Mouse (Mus musculus) G1E-ER4 (cell line): ENCODE data around the gene Mcfd2. TPM values are rescaled to one million over a fixed set of nuclear protein-coding genes. Genes with fewer than 3 reads are reported as not detected.

Experiments
- GATA1 ChIP-seq: IDR thresholded peaks from one replicate; pipeline ENCODE4 v1.8.0; 2012; ENCODE audit warnings: low read length, inconsistent platforms
- polyA plus RNA-seq: library from polyadenylated mRNA; stranded (reverse); fragments of >175 nt; gene quantifications from 2 replicates; pipeline ENCODE4 v1.2.3, GENCODE M21; 2012

The Mcfd2 gene
- polyA plus RNA-seq, 1 experiment, result 2.2 TPM

GRCm38 (mm10) chr17:87291782-87292181 is 26.0 kb upstream of the Mcfd2 start:
- TF ChIP-seq GATA1, result no peak

DNA sequence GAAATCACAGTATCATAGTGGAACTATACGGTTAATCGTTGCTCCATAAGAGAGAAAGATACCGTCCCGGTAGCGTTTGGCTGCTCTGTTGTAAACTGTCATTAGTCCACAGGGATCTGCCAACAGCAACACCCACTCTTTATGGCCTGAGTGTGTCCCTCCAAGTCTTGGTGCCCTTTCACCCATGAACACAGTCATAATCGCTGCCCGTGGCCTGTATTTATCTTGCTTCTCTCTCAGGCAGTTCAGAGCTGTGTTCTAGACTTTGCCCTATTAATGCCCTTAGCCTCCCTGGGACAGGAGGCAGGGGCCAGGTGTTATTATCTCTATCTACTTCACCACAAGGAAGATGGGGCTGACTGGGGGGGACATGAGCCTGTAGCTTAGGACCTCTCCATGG is 25.3 kb upstream of the Mcfd2 start:
- no peak for TF ChIP-seq GATA1

- no peak for TF ChIP-seq GATA1
These were observed 23.6 kb upstream of the Mcfd2 start for GRCm38 (mm10) chr17:87289367-87289766.

GRCm38 (mm10) chr17:87288131-87288530 is 22.4 kb upstream of the Mcfd2 start:
- TF ChIP-seq GATA1, result no peak

- no peak for TF ChIP-seq GATA1
These were observed 21.6 kb upstream of the Mcfd2 start for GRCm38 (mm10) chr17:87287197-87287777.

DNA sequence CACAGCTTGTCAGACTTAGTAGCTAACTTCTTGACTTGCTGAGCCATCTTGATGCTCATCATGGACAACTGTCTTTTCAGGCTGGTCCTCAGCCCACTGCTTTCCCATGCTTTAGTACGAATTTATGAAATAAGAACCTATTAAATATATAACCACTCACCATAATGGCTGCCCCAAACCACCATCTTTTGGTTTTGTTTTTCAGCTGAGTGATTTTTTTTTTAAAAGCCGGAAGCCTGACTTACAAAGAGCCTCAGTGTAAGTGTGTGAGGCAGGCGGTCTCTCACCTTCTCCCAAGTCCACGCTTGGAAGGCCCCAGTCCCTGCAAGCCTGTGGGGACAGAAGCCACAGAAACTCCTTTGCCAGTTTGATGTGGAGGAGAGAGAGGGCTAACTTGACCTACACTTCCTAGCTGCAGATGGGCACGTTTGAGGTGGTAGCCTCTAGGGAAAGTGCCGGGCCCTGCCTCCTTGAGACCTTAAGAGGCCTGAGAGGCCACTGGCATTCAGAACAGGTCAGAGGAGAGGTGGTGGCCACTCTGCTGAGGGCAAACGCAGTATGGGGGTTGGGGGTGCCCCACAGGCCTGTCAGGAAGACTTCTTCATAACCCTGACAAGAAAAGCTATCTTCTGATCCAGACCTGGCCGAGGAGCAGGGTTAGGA is 20.9 kb upstream of the Mcfd2 start:
- no peak for TF ChIP-seq GATA1

DNA sequence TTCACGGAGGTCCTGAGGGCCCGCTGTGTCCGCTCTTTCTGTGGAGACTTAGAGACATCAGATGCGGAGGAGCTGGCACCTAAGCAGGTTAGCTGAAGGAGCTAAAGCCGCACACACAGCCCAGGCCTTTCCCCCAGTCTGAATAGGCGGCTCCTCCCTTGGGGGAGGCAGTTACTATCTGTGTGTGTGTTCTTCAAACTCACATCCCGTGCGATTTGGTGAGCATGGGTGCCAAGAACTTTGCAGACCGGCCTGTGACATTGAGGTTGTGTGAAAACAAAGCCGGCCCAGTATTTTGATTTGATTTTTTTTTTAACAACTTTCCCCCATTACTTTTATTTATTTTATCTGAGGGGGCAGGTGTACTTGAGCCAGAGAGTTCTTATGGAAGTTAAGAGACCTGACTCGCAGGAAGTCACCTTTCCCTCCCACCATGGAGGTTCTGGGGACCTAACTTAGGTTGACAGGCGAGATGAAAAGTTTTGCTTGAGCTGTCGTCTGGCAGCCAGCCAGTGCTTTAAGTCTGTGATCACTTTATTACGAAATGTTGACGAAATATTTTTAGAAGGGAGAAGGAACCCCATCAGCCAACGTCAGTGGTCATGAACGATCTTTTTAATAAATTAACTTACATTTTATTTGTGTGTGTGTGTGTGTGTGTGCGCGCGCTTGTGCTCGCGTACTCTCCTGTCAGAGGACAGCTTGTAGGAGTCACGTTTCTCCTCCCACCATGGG is 20.2 kb upstream of the Mcfd2 start:
- TF ChIP-seq GATA1, result no peak

- TF ChIP-seq GATA1, result no peak
These were observed 18.8 kb upstream of the Mcfd2 start for GRCm38 (mm10) chr17:87284482-87285040.

DNA sequence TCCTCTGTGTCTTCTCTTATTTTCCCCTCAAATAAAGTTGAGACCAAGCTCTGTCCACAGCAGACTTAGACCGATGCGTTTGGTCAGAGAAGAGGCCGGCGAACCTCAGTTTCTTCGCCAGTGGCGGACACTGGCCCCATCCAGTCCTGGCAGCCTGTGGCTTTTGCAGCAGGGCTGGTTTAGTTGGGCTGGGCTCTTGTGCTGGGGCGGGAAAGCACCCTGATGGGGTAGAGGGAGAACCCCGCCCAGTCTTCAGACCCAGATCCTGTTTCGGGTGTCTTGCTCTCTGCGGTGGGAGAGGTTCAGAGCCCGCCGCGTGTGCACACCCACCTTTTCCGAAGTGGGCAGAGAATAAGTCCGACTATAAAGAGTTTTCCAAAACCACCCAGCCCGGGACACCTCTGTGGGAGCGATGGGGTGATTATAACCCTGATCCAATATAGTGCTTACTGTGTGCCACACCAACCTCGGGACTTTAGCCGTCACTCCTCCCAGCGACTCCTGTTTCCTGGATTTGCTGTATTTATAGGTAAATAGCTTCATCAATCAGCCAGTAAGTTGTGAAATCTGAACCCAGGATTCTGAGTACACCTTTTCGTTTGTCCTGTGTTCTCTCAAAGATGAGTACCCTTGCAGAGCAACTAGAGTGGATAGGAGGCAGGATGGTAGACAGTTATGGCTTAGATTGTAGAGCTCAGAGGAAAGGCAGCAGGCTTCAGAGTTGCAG is 18.2 kb upstream of the Mcfd2 start:
- TF ChIP-seq GATA1, result no peak

DNA sequence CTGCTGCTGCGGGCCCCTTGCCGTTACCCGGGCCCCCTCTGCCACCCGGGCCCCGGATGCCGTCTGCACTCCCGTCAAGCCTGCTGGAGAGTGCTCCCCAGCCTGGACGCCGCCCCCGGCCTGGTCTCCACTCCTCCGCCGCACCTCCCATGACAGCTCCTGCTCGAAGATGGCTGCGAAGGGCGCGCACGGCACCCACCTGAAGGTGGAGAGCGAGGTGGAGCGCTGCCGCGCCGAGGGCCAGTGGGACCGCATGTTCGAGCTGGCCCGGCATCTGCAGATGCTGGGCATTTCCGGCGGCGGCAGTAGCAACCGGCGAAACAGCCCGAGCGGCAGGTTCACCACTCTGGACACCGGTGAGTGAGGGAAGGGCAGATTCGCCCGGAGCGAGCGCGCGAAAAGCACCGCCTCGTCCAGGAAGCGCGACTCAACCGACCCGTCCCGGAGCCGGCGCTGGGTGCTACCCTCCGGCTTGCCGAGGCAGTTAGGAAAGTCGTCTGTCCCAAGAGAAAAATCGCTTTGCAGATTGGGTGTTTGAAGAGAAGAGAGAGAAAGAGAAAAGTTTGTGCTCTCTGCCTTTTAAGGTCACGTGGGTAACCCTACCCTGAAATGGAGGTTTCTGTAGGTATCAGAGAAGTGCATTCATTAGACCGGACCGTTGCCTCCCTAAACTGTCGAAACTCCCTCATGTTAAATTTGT is 17.5 kb upstream of the Mcfd2 start:
- no peak for TF ChIP-seq GATA1

- TF ChIP-seq GATA1, result no peak
These were observed 16.9 kb upstream of the Mcfd2 start, which contains the start of gene Ttc7 for GRCm38 (mm10) chr17:87282706-87283053. Ttc7 (plus strand) TSS chr17:87282886.

GRCm38 (mm10) chr17:87282007-87282705 is 16.4 kb upstream of the Mcfd2 start:
- TF ChIP-seq GATA1, result no peak

DNA sequence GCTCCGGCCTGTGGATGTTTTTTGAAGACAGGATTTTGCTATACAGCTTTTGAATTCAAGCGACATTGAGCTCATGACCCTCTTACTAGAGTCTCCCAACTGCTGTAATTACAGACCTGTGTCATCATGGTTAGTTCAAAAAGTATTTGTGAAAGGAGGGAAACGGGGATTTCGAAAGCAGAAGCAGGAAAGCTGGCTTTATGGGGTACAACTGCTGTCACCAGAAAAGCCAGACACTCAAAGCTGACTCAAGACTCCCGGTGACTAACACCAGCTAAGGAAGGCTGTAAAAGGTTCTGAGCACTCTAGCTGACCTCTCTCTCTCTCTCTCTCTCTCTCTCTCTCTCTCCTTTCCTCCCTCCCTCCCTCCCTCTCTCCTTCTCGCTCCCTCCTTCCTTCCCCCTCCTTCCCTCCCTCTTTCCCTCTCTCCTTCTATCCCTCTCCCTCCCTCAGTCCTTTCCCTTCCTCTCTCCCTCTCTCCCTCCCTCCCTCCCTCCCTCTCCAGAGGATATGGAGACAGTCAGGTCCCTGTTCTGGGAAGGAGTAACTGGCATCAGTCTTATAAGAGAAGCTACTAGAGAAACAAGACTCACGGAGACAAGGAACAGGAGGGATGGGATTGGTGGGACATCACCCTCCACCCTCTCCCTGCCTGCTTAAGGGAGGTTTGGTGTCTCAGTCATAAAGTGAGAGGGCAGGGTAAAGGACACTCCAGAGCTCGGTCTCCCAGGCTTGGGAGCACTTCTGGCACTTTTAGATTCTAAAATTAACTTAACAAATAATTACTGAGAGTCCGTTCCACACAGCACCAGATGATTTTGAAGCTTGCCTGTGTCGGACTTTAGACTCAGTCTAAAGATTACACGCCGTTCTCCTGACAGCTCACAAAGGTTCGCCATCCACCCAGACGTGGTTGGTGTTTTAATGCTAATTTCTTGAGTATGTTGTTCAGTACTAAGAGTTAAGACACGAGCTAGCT is 9.9 kb upstream of the Mcfd2 start:
- no peak for TF ChIP-seq GATA1
